22 mouse cellular contexts compared by ENCODE assay signal in the genomic region with DNA sequence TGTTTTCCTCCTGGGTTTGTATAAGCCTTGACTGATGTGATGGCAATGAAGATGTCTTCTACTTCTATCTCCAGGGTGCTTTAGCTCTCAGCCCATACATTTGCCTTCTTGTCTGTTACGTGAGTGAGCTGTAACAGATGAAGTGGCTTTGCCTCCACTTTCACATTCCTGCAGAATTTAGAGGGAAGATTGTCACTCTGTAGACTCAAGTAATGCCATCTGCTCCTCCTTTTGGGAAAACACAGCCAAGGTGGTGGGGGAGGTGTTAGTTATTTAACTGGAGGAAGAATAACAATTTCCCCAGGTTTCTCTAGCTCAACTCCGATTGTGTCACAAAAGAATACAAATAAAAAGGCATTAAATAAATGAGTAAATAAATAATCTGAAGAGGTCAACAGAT.
DNase-seq lines count a peak whose midpoint lies in the region; ATAC-seq lines count a peak whose summit lies in the region.
"Had no signal": no experiment of that assay in that cellular context is flagged by ENCODE, and none has a peak within 500 bp of the region (broad histone marks: within the 10 kb centered on the region; RNA-seq: fewer than 3 reads in every experiment).

No protein-coding gene starts in this region.

- H3K27me3 ChIP-seq in forebrain, embryonic 14.5 days (replicated peaks; ENCODE audit: control insufficient read depth, insufficient read depth, low read length), result no peaks in the 10 kb centered on the region
- no peaks in the 10 kb centered on the region for H3K27me3 ChIP-seq in forebrain, embryonic 12.5 days
- no peaks in the 10 kb centered on the region for H3K27me3 ChIP-seq in neural tube, embryonic 13.5 days
- H3K27me3 ChIP-seq in neural tube, embryonic 15.5 days (replicated peaks), result no peaks in the 10 kb centered on the region
- H3K27me3 ChIP-seq: heart, embryonic 13.5 days; kidney, embryonic 15.5 days; limb, embryonic 15.5 days; liver, embryonic 15.5 days; lung, embryonic 15.5 days had no signal

- no peak overlapping the region for H3K9ac ChIP-seq in forebrain, embryonic 14.5 days (ENCODE audit: low read length)
- H3K9ac ChIP-seq in forebrain, embryonic 12.5 days, result no peak overlapping the region
- no peak overlapping the region for H3K9ac ChIP-seq in neural tube, embryonic 13.5 days
- H3K9ac ChIP-seq in neural tube, embryonic 15.5 days (replicated peaks), result no peak overlapping the region
- H3K9ac ChIP-seq: heart, embryonic 13.5 days; kidney, embryonic 15.5 days; limb, embryonic 15.5 days; liver, embryonic 15.5 days; lung, embryonic 15.5 days had no signal

- H3K4me1 ChIP-seq in forebrain, embryonic 14.5 days (ENCODE audit: control insufficient read depth, insufficient read depth, low read length), result no peaks in the 10 kb centered on the region
- H3K4me1 ChIP-seq in forebrain, embryonic 12.5 days, result no peaks in the 10 kb centered on the region
- peaks cover 5% of the 10 kb centered on the region; the same call in 1 of the 2 replicates for H3K4me1 ChIP-seq in neural tube, embryonic 13.5 days (replicated peaks)
- no peaks in the 10 kb centered on the region for H3K4me1 ChIP-seq in neural tube, embryonic 15.5 days
- H3K4me1 ChIP-seq: heart, embryonic 13.5 days; kidney, embryonic 15.5 days; limb, embryonic 15.5 days; liver, embryonic 15.5 days; lung, embryonic 15.5 days had no signal

- H3K4me3 ChIP-seq in forebrain, embryonic 14.5 days (ENCODE audit: low read depth, low read length), result no peak overlapping the region
- no peak overlapping the region for H3K4me3 ChIP-seq in forebrain, embryonic 12.5 days (replicated peaks)
- H3K4me3 ChIP-seq in neural tube, embryonic 13.5 days, result no peak overlapping the region
- H3K4me3 ChIP-seq in neural tube, embryonic 15.5 days (replicated peaks), result no peak overlapping the region
- H3K4me3 ChIP-seq: heart, embryonic 13.5 days; kidney, embryonic 15.5 days; limb, embryonic 15.5 days; liver, embryonic 15.5 days; lung, embryonic 15.5 days; midbrain, embryonic 10.5 days had no signal

- peak; percentile 36 for DNase-seq in forebrain, embryonic 14.5 days (ENCODE audit: low spot score)
- peak; percentile 77 to 79 for DNase-seq in cerebellum, postnatal 10 days
- DNase-seq in lung, postnatal 36 days, result no peak
- no peak for DNase-seq in right cerebral cortex, adult 2 months (ENCODE audit: low spot score in 2 of 2)
- no peak for DNase-seq in layer of hippocampus, adult 8-10 months (ENCODE audit: low spot score in 2 of 2)
- DNase-seq: adrenal gland, postnatal 25 days; gastrocnemius, postnatal 10 days; heart, postnatal 14 days; kidney, adult 11 months; kidney, postnatal 36 days; layer of hippocampus, adult 9-11 months; right cerebral cortex, postnatal 14 days had no signal

- no peak overlapping the region for H3K4me2 ChIP-seq in forebrain, embryonic 14.5 days (ENCODE audit: low read length)
- H3K4me2 ChIP-seq in forebrain, embryonic 12.5 days, result no peak overlapping the region
- no peak overlapping the region for H3K4me2 ChIP-seq in neural tube, embryonic 13.5 days
- H3K4me2 ChIP-seq in neural tube, embryonic 15.5 days, result no peak overlapping the region
- H3K4me2 ChIP-seq: heart, embryonic 13.5 days; kidney, embryonic 15.5 days; limb, embryonic 15.5 days; liver, embryonic 15.5 days; lung, embryonic 15.5 days had no signal

- H3K36me3 ChIP-seq in forebrain, embryonic 14.5 days (ENCODE audit: control insufficient read depth, insufficient read depth, low read length), result no peaks in the 10 kb centered on the region
- H3K36me3 ChIP-seq in forebrain, embryonic 12.5 days (replicated peaks), result no peaks in the 10 kb centered on the region
- no peaks in the 10 kb centered on the region for H3K36me3 ChIP-seq in neural tube, embryonic 13.5 days
- no peaks in the 10 kb centered on the region for H3K36me3 ChIP-seq in neural tube, embryonic 15.5 days
- H3K36me3 ChIP-seq: heart, embryonic 13.5 days; kidney, embryonic 15.5 days; limb, embryonic 15.5 days; liver, embryonic 15.5 days; lung, embryonic 15.5 days; midbrain, embryonic 10.5 days had no signal

- H3K9me3 ChIP-seq in forebrain, embryonic 14.5 days (replicated peaks; ENCODE audit: control insufficient read depth, low read length), result no peaks in the 10 kb centered on the region
- no peaks in the 10 kb centered on the region for H3K9me3 ChIP-seq in forebrain, embryonic 12.5 days
- H3K9me3 ChIP-seq in neural tube, embryonic 13.5 days, result no peaks in the 10 kb centered on the region
- H3K9me3 ChIP-seq in neural tube, embryonic 15.5 days (replicated peaks), result no peaks in the 10 kb centered on the region
- H3K9me3 ChIP-seq: heart, embryonic 13.5 days; kidney, embryonic 15.5 days; limb, embryonic 15.5 days; liver, embryonic 15.5 days; lung, embryonic 15.5 days; midbrain, embryonic 10.5 days had no signal

- WGBS in forebrain, embryonic 14.5 days, result 69% methylated on average over 2 of the region's 2 CpGs
- WGBS in forebrain, embryonic 12.5 days, result 82% methylated on average over 2 of the region's 2 CpGs
- 64% methylated on average over 2 of the region's 2 CpGs for WGBS in neural tube, embryonic 13.5 days
- WGBS in neural tube, embryonic 15.5 days, result 63% methylated on average over 2 of the region's 2 CpGs

- ATAC-seq in forebrain, embryonic 14.5 days, result no peak
- no peak for ATAC-seq in forebrain, embryonic 12.5 days (ENCODE audit: low FRiP score)
- no peak for ATAC-seq in neural tube, embryonic 13.5 days (ENCODE audit: low read depth)
- ATAC-seq in neural tube, embryonic 15.5 days (ENCODE audit: low FRiP score), result no peak

- H3K27ac ChIP-seq in forebrain, embryonic 14.5 days (ENCODE audit: low read depth, low read length), result no peak overlapping the region
- H3K27ac ChIP-seq in forebrain, embryonic 12.5 days, result no peak overlapping the region
- H3K27ac ChIP-seq in neural tube, embryonic 13.5 days (replicated peaks), result 0 out of 2 replicates have a peak overlapping the region, but pooled peaks have one; percentile 9
- no peak overlapping the region for H3K27ac ChIP-seq in neural tube, embryonic 15.5 days (replicated peaks)
- H3K27ac ChIP-seq: heart, embryonic 13.5 days; kidney, embryonic 15.5 days; limb, embryonic 15.5 days; liver, embryonic 15.5 days; lung, embryonic 15.5 days; midbrain, embryonic 10.5 days; stomach, postnatal 0 days had no signal

Comparison
In these comparisons a context has a peak if more than half of its experiments do, and no peak if none do; other contexts are left out.
1. DNase-seq: peak in forebrain, embryonic 14.5 days (single experiment) and cerebellum, postnatal 10 days (2 of 2); none in lung, postnatal 36 days (single experiment), right cerebral cortex, adult 2 months (0 of 2) and layer of hippocampus, adult 8-10 months (0 of 2).